Mouse (Mus musculus) mature B cell (primary cell): Measurements from ENCODE around the gene Poc1b.

Experiments
- in situ Hi-C: fragments of 300-500 bp; cut with MboI; formaldehyde crosslinking; loops from 2 replicates; pipeline ENCODE4 v1.14.3; 2019

Gene Poc1b

DNA sequence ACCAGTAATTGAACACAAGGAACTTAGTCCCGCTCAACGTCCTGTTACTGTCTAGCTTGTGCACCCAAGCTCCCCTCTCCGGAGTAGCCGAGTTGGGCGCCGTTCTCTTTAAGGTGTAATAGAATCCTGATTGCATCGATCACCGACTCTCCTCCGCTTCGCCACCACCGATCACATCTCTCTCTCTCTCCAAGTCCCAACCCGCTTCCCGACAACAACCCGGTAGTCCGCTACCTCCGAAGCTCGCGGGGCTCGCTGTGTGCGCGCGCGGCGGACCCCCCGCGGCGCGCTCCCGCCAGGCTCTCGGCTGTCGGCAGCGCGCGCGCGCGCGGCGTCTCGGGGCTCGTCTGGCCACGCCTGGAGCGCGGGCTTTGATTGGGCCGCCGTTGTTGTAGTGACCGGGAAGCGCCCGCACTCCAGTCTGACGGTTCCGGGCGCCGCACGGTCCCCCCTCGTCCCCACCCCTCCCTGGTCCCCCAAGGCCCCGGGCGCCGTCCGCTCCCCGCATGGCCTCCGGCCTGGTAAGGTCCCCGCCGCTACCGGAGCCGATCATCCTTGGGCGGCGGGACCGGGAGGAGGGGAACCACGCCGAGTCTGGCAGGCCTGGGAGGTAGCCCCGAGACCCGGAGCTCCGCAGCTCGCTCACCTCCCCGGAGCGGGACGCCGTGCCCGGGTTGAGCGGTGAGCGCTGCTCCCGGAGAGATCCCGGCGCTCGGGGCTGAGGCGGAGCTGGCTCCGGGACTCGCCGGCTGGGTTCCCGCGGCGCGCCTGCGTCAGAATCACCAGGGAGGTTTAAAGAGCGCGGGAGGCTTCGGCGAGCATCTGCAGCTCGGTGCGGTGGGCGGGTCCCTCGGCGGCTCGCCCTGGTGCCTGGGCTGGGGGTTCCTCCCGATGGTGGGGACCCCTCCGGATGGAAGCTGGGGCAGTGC lies at the start of gene Poc1b:
Gene Poc1b, plus strand, starts transcription at position 334 of the 929 bp plus-strand sequence.
- in situ Hi-C loops: no loop called here

DNA sequence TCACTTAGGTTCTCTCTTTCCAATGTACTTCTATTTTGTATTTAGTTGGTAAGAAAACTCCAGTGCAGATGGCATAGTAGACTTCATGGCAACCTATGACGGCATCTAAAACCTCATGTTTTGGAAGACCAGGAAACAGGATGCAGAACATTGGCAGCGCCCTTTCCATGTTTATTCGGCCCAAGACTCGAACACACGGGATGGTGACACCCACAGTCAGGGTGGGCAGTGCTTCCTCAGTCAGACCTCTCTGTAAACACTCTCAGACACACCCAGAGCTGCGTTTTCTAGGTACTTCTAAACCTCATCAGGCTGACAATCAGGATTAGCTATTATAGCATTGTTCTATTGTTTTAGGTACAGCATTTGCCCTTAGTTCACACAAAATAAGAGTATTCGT lies 46.2 kb upstream of the Poc1b start:
- in situ Hi-C loops: no loop called here

DNA sequence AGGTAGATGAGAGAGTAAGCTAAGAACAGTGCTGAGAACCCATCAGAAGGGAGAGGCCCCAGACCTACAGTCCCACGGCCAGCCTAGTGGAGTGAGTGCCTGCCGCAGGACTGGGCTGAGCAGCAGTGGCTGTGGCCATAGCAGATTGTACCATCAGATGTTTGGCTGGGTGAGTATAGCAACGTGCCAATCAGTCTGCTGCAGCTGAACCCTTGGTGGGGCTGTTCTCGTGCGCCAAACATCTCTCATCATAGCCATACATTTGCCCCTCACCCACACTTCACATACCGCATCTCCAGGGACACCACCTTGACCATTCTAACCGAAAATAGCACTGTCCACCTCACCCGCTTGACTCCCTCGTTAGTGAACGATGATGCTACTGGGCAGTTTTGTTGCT lies 45.4 kb upstream of the Poc1b start:
- in situ Hi-C loops: no loop called here

DNA sequence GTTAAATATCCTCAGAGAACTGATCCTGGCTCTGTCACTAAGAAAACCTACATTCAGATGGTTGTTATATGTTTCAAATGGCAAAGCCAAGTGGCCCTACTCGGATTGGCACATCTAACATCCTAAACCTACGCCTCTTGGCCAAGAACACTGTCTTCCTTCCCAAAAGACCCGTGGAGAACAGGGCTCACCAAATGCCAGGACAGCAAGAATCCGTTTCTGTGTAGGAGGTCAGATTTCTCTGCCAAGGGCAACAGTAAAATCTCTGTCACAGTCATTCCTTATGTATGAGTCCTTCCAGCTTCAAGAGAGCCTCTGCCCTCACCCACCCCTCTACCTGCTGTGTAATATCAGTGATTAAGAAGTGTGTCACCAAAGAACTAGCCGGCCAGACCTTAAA lies 44.3 kb upstream of the Poc1b start:
- in situ Hi-C loops: no loop called here

DNA sequence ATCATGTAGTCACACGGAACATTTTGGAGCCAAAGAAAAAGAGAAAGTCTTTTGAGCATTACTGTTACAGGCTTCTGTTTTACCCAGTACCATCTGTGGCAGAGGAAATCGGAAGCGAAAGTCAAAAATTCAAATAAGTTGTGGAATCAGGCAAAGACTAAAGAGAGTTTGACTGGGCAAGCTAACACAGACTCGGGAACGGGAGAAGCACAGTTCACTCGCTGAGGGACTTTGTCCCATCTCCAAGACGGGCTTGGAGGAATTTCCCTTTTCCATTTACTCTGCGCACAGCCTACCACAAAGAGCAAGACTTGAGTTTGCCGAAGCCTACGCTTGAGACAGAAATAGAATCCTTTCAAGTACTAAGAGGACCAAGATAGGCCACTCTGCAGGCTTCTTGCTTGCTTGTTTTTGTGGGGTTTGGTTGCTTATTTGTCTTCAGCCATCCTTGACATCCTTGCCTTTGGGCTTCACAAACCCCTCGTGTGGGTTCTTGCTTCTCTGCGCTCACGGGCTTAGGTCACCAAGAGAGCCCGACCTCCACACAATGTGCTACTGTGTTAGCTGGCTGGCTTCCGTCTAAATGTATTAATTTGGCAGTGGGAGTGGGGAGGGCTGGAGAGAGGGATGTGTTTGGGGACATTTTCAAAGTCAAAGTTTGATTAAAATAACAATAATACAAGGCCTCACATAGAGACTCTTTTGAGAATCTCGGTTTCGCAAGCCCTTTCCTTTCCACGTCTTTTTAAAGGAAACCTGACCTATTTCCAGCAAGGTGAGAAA lies 30.5 kb upstream of the Poc1b start:
- in situ Hi-C loops: loop anchor here (25.0 kb wide), 1 partner anchor 1364 kb away; no protein-coding TSS in a partner anchor

DNA sequence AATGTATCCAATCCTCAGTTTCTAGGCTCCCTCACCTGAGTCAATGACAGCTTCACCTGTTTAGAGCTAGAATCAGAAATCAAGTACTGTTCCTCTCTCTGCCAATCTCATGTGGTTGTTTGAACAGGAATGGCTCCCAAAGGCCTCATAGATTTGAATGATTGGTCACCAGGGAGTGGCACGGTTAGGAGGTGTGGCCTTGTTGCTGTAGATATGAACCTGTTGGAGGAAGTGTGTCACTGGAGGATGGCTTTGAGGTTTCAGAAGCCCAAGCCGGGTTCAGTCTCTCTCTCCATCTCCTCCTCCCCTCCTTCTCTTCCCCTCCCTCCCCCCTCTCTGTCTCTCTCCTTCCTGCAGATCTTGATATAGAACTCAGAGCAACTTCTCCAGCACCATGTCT lies 28.2 kb upstream of the Poc1b start:
- in situ Hi-C loops: loop anchor here (25.0 kb wide), 1 partner anchor 1366 kb away; no protein-coding TSS in a partner anchor

DNA sequence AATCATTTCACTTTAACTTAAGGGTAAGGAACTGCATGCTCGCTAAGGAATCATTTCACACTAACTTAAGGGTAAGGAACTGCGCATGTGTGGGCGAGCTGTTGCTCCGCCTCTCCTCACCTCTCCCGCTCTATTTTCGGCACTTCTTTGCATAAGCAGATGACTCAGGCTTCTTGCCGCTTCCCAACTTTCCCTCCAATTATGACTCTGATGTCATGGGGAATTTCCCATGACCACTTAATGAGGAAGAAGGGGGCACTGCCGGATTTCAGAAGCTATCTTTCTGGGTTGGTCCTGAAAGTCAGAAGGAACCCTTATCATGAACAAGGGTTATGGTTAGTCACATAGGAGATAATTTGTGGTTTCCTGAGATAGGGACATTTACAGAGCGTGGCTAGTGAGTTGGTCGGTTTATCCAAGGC lies 25.3 kb upstream of the Poc1b start:
- in situ Hi-C loops: loop anchor here (10.0 to 25.0 kb wide), 2 partner anchors 587 to 1369 kb away; no protein-coding TSS in a partner anchor

DNA sequence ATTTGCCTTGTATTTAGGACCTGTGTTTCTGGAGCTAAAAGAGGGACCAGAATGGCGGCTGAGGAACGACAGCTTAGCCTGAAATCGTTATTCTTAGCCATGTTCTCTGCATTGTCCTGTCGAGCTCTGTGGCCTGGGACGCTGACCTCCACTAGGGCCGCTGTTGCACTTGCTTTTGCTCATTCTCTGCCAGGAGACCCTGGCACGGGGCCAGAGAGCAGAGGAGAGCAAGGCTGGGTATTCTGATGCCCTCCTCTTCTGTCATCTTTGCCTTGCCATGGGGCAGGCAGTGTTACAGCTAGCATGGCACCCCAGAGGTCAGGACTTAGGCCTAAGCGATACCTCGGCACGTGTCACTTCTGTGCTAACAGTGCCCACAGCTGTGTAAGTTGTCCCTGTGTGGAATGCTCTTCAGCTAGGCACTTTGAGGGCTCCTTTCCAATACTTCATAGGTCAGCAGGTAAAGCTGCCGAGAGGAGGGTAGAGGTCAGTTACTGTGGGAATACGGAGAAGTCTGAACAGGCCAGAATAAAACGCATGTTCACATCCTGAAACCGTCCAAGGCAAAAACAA lies 23.3 kb upstream of the Poc1b start:
- in situ Hi-C loops: loop anchor here (10.0 to 25.0 kb wide), 2 partner anchors 589 to 1371 kb away; no protein-coding TSS in a partner anchor

DNA sequence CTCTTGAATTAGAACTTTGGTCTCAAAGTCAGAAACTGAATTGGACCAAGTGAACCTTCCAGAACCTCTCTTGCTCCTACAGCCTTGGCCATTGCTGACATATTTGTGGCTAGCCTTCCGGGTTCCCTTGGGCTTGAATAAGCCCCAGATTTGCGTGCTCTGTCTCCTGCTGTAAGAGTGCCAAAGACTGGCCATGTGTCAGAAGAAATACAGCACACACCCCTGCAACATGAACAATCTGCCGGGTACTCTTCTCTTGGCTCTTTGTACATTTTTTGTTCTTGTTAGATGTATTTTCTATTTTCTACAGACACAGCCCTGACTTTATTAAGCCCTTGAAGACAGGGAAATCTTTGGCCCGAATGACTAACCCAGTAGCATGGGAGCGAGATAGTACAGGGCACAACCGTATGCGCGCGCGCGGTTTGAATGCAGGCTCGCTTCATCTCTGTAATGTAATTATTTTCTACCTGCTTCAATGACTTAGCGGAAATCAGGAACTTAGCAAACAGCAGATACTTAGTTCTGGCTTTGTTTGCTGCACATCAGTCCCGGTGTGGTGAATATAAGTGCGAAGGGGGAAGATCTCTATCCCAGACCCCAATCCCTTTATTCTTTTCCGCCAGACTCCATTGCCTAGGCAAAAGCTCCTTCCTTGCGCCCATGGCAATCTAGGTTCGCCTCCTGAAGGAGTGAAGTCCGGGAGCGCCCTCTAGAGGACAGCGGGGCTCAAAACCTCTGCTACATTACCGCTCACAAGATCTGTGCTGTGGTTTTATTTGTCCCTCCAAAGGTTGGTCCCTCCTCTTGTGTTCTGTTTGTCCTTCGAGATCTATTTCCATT lies 22.2 kb upstream of the Poc1b start:
- in situ Hi-C loops: loop anchor here (10.0 to 25.0 kb wide), 2 partner anchors 590 to 1372 kb away; no protein-coding TSS in a partner anchor

DNA sequence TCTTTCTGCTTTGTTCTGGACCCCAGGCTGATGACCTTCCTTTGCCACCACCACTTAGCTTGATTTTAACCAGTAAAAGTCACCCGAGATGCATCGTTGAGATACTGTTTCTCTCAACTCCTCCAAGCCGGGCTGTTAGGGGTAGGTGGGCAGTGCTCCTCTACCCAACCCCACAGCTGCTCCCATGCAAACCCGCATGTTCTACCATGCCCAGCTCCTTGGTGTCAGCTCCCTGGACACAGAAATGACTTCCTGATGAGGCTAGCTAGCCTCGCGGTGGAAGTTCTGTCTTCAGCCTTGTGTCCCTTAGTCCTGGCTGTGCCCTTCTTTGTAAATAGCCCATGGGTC lies 21.6 kb upstream of the Poc1b start:
- in situ Hi-C loops: loop anchor here (10.0 to 25.0 kb wide), 2 partner anchors 590 to 1373 kb away; no protein-coding TSS in a partner anchor

DNA sequence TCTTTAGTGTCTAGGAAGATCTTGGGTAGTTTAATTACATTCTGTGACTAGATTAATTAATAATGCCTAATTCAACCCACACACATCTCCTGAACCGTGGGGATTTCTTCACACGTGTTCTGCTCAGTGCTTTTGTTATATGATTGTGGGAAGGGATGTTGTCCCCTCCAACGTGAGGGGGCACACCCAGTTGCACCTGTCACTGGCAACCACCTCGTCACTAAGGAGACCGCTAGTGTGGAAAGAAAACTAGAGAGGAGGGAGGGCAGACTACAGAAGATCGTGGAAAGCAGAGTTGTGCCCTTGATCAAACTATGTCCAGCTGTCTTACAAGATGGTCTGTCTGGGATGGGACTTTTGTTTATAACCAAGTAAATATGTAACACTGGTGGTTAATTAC lies 20.8 kb upstream of the Poc1b start:
- in situ Hi-C loops: loop anchor here (10.0 to 25.0 kb wide), 2 partner anchors 591 to 1374 kb away; no protein-coding TSS in a partner anchor

DNA sequence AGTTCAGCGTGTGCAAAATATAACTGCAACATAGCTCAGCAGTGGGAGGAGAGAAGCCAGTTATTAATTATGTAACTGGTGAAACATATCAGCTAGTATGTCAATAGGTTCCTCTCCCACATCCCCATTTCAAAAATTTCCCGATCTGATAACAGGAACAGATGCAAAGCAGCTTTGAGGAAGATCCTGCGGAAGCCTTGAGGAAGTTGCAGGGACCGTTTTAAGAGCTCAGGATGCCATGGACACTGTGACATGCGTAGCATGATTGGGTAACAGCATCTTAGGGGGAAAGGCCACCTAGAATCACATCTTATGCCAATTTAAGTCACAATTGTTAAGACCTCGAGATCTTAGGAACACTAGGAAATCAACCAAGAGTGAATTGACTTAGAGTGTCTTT lies 16.9 kb upstream of the Poc1b start:
- in situ Hi-C loops: loop anchor here (10.0 to 25.0 kb wide), 2 partner anchors 595 to 1378 kb away; no protein-coding TSS in a partner anchor

DNA sequence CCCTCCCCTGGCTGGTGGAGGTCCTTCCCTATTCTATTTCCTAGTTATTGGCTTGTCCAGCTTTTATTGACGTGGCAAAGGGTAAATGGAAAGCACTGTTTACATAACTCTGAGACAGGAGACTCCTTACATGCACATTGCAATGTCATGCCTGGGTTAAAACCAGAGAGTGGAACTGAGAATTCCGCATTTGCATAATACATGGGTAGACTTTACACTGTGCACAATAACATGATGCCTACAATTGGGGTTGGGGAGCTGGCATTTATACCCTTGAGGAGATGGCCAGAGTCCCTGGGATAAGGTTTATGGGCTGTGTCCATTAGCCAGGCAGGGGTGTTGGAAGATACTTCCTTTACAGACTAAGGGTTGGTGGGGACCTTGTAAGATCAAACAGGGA lies 13.5 kb upstream of the Poc1b start:
- in situ Hi-C loops: loop anchor here (25.0 kb wide), 1 partner anchor 1381 kb away; no protein-coding TSS in a partner anchor

DNA sequence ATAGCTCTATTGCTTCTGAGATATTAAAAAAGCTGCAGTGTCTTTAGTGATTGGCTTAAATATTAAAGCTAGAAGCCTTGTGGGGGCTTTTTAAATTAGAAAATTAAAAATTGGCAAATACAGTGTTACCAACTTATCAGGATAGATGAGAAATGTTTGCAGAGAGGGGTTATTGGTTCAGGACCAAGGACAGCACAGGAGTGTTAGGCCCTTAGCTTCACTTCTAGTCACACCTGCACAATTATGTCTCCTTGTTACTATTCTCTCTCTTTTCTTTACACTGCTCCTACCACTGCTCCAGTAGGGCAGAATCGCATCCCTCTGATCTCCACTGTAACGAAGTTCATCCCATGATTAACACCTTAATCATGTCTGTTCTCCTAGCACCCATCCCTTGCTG lies 11.7 kb upstream of the Poc1b start:
- in situ Hi-C loops: loop anchor here (25.0 kb wide), 1 partner anchor 1383 kb away; no protein-coding TSS in a partner anchor

DNA sequence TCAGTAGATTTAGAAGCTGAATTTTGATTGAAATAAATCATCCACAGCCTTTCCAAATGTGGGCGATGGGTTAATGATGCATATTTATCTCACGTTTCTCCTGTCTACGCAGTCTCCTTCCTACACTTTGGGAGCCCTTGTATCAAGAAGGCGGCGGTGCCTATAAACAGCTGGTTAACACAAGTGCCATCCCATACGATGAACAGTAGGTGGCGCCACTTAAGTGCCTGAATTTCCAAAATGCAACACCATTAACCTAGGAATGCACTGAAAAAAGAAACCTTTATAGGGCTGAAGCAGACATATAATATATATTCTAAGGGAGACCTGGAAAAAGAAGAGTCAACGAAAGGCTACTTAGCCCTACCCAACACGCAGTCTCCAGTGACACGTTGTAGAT lies 9.5 kb upstream of the Poc1b start:
- in situ Hi-C loops: loop anchor here (25.0 kb wide), 1 partner anchor 1385 kb away; no protein-coding TSS in a partner anchor

DNA sequence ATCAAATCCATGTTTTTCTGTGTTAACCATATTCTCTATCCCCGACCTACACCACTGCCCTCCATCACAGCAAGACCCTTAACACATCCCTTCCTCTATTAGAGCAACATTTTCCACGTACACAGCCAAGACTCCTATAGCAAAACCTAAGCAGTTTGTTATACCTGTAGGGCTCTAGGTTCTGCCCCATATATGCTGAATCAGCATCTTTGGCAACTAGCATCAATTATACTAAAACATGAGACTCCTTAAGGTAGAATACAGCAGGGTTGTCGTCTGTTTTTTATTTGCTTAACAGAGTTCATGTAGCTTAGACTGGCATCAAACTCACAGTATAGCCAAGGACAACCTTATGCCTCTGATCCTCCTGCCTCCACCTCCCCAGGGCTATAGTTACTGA lies 1.3 kb upstream of the Poc1b start:
- in situ Hi-C loops: no loop called here

DNA sequence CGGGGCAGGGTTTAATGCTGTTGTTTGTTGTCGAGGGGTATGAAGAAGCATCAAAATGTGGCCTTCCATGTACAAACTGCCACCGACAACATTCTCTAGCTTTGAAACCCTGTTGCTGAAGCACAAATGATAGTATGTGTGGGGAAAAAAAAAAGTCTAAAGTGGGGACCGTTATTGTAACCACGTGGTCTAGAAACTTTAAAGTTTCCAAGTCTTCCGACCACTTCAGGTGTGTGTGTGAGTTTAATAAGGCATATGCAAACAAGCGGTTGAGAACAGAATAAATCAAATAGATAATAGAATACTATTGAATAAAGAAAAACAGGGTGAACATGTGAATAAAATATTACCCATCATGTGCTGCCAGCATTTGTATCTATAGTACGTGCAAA lies 529 bp upstream of the Poc1b start:
- in situ Hi-C loops: no loop called here

DNA sequence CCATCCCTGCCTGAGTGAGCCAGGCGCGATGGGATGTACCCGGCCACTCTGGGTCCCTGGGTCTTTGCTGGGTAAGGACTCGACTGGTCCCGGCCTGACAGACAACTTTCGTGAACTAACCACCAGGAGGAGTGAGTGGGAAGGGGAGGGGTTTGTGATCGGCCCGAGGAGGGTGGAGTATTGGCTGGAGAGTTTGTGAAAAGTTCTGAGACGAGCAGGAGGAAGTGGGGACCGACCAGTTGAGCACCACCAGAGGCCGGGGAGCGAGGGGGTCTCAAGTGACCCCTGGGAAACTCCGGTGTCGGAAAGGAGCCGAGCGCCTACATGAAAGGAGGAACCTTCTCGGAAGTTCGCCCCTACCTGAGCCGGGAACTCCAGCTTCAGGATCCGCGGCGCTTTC lies 1.1 kb downstream of the Poc1b start, which contains the start of gene Galnt4:
Gene Galnt4, plus strand, starts transcription at position 196 of the 400 bp plus-strand sequence.
- in situ Hi-C loops: no loop called here

DNA sequence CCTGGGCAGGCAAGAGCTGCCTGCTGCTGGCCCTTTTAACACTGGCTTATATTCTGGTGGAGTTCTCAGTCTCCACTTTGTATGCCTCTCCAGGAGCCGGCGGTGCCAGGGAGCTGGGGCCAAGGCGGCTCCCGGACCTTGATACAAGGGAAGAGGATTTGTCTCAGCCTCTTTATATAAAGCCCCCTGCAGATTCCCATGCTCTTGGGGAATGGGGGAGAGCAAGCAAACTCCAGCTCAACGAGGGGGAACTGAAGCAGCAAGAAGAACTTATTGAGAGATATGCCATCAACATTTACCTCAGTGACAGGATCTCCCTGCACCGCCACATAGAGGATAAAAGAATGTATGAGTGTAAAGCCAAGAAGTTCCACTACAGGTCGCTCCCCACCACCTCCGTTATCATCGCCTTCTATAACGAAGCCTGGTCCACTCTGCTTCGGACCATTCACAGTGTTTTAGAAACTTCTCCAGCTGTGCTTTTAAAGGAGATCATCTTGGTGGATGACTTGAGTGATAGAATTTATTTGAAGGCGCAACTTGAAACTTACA lies 1.7 kb downstream of the Poc1b start:
- in situ Hi-C loops: no loop called here

DNA sequence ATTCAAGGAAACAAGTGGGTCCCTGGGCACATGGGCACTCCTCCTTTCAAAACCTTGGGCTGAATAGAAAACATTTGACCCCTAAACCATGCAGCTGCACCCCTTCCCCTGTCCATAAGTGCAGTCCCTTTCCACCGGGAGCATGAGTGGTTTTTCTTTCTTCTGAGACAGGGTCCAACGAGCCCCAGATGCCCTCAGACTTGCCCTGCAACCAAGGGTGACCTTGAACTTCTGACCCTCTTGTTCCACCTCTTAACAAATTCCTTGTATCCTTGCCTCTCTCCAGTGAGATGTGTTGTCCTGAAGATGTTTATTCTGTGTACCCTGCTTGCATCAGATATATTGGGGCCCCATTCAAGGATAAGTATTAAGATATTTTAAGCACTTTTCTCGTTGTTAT lies 6.7 kb downstream of the Poc1b start:
- in situ Hi-C loops: no loop called here
